Mouse (Mus musculus) liver, postnatal 0 days (tissue): ENCODE measurements around the gene Ndufv1. TPM values are rescaled to one million over a fixed set of nuclear protein-coding genes. Genes with fewer than 3 reads are reported as not detected.
"Not testable (repeated sequence)": the region's sequence is repeated elsewhere in the genome, so short reads cannot be mapped to it uniquely, and the experiment has no call there.

Source experiments
- ATAC-seq: fragments of 200-750 bp; cut with Nextera tagmentation; 2 replicates; pipeline ENCODE4 v1.8.0; 2017; ENCODE audit warnings: mild to moderate bottlenecking, moderate library complexity
- DNase-seq: peaks from one replicate; pipeline ENCODE4 v3.0.0-alpha.2; 2016
- H3K27ac ChIP-seq: fragments of 300-500 bp; sonication (generic); 2 replicates; pipeline ENCODE4 v1.5.1; 2014; ENCODE audit warnings: antibody characterized with exemption, moderate library complexity, mild to moderate bottlenecking, low read depth
- H3K27me3 ChIP-seq: fragments of 300-500 bp; sonication (generic); 2 replicates; pipeline ENCODE4 v1.6.1; 2014; ENCODE audit warnings: low read length, control low read depth, mixed read lengths; ENCODE audit not compliant: insufficient read depth
- H3K36me3 ChIP-seq: fragments of 300-500 bp; sonication (generic); replicated peaks from 2 replicates; pipeline ENCODE4 v1.6.1; 2014; ENCODE audit warnings: mild to moderate bottlenecking, control low read depth, low read length, moderate library complexity, mixed read lengths; ENCODE audit not compliant: insufficient read depth
- H3K4me1 ChIP-seq: fragments of 300-500 bp; sonication (generic); 2 replicates; pipeline ENCODE4 v1.6.1; 2014; ENCODE audit warnings: antibody characterized with exemption, mild to moderate bottlenecking, control low read depth; ENCODE audit not compliant: insufficient read depth
- H3K4me2 ChIP-seq: fragments of 300-500 bp; sonication (generic); 2 replicates; pipeline ENCODE4 v1.6.1; 2014; ENCODE audit warnings: low read depth, mild to moderate bottlenecking, low read length, moderate library complexity, mixed read lengths
- H3K4me3 ChIP-seq: fragments of 300-500 bp; sonication (generic); 2 replicates; pipeline ENCODE4 v1.5.1; 2014; ENCODE audit warnings: low read depth, low read length
- H3K9ac ChIP-seq: fragments of 300-500 bp; sonication (generic); replicated peaks from 2 replicates; pipeline ENCODE4 v1.6.1; 2014; ENCODE audit warnings: mild to moderate bottlenecking, moderate library complexity
- H3K9me3 ChIP-seq: fragments of 300-500 bp; sonication (generic); 2 replicates; pipeline ENCODE4 v1.6.1; 2016; ENCODE audit warnings: mild to moderate bottlenecking, control low read depth, low read length, mixed read lengths
- CTCF ChIP-seq: sonication (generic); IDR thresholded peaks from 2 replicates; pipeline ENCODE4 v1.5.1; 2016; ENCODE audit warnings: antibody characterized with exemption, low read depth
- EP300 ChIP-seq: IDR thresholded peaks from 2 replicates; pipeline ENCODE4 v1.6.1; 2016; ENCODE audit warnings: antibody characterized with exemption, low read depth, mild to moderate bottlenecking
- WGBS: fragments of 180-500 bp; shearing (Covaris S2); extraction: QIAGEN DNeasy Blood & Tissue Kit; methylation state at CpG from one replicate; pipeline ENCODE4 v1.1.7; 2014; ENCODE audit not compliant: insufficient replicate concordance; 5-methylcytosine and 5-hydroxymethylcytosine counted together
- polyA plus RNA-seq: library from polyadenylated mRNA; unstranded; fragments of >200 nt; fragmentation: Nextera tagmentation; extraction: Ambion mirVana; gene quantifications from 2 replicates; pipeline ENCODE4 v1.2.1, GENCODE M21; 2015

Ndufv1 gene
- 171 and 172 TPM in 2 replicates for polyA plus RNA-seq

DNA sequence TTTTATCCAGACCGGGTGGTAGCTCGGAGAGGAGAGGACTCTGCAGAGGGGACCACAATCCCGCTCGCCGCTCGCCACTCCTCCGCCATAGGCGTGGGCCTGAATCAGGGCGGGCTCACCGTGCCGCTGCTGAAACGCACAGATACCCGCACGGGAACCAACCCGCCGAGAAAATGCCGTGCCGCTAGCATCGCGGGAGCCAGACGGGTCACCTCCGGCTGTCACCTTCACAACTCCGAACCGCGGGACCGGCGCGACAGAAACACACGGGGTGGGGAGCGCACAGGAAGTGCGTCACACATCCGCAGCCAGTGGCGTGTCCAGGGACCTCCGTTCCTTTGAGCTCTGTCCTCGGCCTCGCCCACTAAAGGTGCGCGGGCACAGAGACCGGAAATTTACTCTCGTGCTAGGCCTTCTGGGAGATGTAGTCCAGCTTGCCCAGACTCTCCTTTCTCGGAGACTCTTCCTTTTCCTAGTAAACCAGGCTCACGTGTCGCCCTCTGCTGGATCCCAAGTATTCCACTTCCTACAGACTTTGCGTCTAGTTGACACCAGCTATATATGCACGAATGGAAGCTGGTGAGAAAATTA, at the start of gene Ndufv1:
TSS of gene Ndufv1 (minus strand) at position 375 of the 591 bp plus-strand sequence.
- 0% methylated on average over 40 of the region's 45 CpGs for WGBS
- TF ChIP-seq CTCF (peak; percentile 92), EP300 (0 out of 2 replicates have a peak, but pooled peaks have one; percentile 59)
- Histone ChIP-seq H3K9me3 (no peaks in the 10 kb centered on the region), H3K9ac (peak within 1 kb of the TSS; percentile 90), H3K36me3 (peaks cover 29% of the 10 kb centered on the region), H3K4me3 (peak within 1 kb of the TSS; percentile 84), H3K27me3 (no peaks in the 10 kb centered on the region), H3K4me2 (peak within 1 kb of the TSS; percentile 79), H3K27ac (peak within 1 kb of the TSS; percentile 76), H3K4me1 (peaks cover 6% of the 10 kb centered on the region)
- ATAC-seq (peak; percentile 99), DNase-seq (peak; percentile 96)

DNA sequence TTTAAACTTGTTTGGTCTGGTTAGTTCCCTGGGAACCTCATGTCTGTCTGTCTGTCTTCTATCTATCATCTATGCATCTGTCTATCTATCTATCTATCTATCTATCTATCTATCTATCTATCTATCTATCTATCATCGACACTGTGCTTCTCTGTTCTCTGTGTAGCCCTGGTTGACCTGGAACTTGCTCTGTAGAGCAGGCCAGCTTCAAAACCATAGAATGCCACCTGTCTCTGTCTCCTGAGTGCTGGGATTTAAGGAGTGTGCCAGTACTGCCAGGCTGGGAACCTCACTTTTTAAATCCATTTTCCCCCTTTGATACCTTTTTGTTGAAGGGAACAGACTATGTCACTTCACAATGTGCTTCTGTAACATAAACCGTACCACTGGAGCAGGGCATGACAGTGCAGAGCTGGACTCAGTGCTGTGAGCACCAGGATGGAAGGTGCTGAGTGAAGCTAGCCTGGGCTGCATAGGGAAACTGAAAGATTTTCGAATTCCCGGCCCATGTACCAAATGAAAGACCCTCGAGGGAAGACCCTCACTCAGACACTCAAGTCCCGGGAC, 48.4 kb upstream of the Ndufv1 start:
- no peak overlapping the region for H3K4me3 ChIP-seq
- no peak overlapping the region for H3K4me2 ChIP-seq
- DNase-seq, result peak; percentile 50
- H3K27me3 ChIP-seq, result no peaks in the 10 kb centered on the region
- H3K27ac ChIP-seq, result peak overlapping the region; percentile 81
- TF ChIP-seq CTCF (no peak), EP300 (no peak; the same call in 1 of the 2 replicates)
- H3K4me1 ChIP-seq, result peaks cover 28% of the 10 kb centered on the region
- H3K36me3 ChIP-seq, result no peaks in the 10 kb centered on the region
- 76% methylated on average over 6 of the region's 6 CpGs for WGBS
- peak; percentile 73 for ATAC-seq
- no peak overlapping the region for H3K9ac ChIP-seq
- no peaks in the 10 kb centered on the region for H3K9me3 ChIP-seq

GRCm38 (mm10) chr19:4060044-4060898, 47.7 kb upstream of the Ndufv1 start:
- 88% methylated on average over 8 of the region's 8 CpGs for WGBS
- not testable (repeated sequence) for H3K4me3 ChIP-seq, H3K9ac ChIP-seq, H3K36me3 ChIP-seq, H3K9me3 ChIP-seq, H3K27me3 ChIP-seq, H3K4me2 ChIP-seq
- peaks cover 34% of the 10 kb centered on the region for H3K4me1 ChIP-seq
- peak overlapping the region; percentile 93 for H3K27ac ChIP-seq
- peak; percentile 42 for TF ChIP-seq CTCF
- TF ChIP-seq EP300, result peak; percentile 52
- ATAC-seq (peak; percentile 46), DNase-seq (peak; percentile 60)

- Histone ChIP-seq H3K9ac (peak within 1 kb of the TSS; percentile 60), H3K27me3 (no peaks in the 10 kb centered on the region), H3K4me3 (peak within 1 kb of the TSS; percentile 36), H3K9me3 (no peaks in the 10 kb centered on the region), H3K27ac (peak within 1 kb of the TSS; percentile 93), H3K36me3 (no peaks in the 10 kb centered on the region), H3K4me1 (peaks cover 35% of the 10 kb centered on the region), H3K4me2 (peak within 1 kb of the TSS; percentile 71)
- 20% methylated on average over 15 of the region's 15 CpGs for WGBS
- TF ChIP-seq CTCF, result no peak
- peak; percentile 87 for TF ChIP-seq EP300
- DNase-seq (peak; percentile 81), ATAC-seq (peak; percentile 59)
These were observed 46.6 kb upstream of the Ndufv1 start, which contains the start of gene Gstp3 for GRCm38 (mm10) chr19:4059069-4059740. Gene Gstp3 (minus strand): TSS chr19:4059569.

DNA sequence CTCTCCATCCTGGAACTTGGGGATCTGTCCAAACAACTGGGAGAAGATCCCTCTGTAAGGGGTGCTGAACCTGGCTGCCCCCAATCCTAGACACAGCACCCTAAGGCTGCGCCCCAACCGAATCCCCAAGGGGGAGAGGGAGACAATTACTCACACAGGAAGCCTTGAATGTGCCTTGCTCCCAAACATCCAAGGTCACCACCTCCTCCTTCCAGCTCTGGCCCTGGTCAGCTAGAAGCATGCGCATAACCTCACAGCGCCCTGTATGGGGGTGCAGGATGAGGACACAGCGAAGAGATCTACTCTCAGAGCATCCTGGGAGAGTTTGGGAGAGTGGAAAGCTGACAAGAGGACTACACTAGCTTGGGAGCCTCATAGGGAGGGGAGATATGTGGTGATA, 46.0 kb upstream of the Ndufv1 start:
- no peak for DNase-seq
- Histone ChIP-seq H3K4me3 (peak overlapping the region; percentile 36), H3K27ac (peak overlapping the region; percentile 93), H3K4me1 (peaks cover 35% of the 10 kb centered on the region), H3K36me3 (no peaks in the 10 kb centered on the region), H3K27me3 (no peaks in the 10 kb centered on the region), H3K9ac (peak overlapping the region; percentile 60), H3K4me2 (peak overlapping the region; percentile 71), H3K9me3 (no peaks in the 10 kb centered on the region)
- WGBS, result 91% methylated on average over 5 of the region's 5 CpGs
- ATAC-seq, result no peak
- no peak for TF ChIP-seq EP300
- TF ChIP-seq CTCF, result no peak
